Mouse (Mus musculus) telencephalon, adult 2 months (tissue): ENCODE measurements around the gene Tnpo1.
"Not testable (repeated sequence)": the region's sequence is repeated elsewhere in the genome, so short reads cannot be mapped to it uniquely, and the experiment has no call there.

Experiments
- DNase-seq: peaks from one replicate; pipeline ENCODE4 v3.0.0-alpha.2; 2011; ENCODE audit warnings: low read depth, low spot score

Tnpo1 gene

GRCm38 (mm10) chr13:98819094-98819493, 107.1 kb downstream of the Tnpo1 start:
- no peak for DNase-seq

GRCm38 (mm10) chr13:98818205-98818604, 108.0 kb downstream of the Tnpo1 start:
- no peak for DNase-seq

GRCm38 (mm10) chr13:98817766-98818165, 108.4 kb downstream of the Tnpo1 start:
- no peak for DNase-seq

- DNase-seq, result not testable (repeated sequence)
These were observed 109.1 kb downstream of the Tnpo1 start for GRCm38 (mm10) chr13:98816981-98817660.

- no peak for DNase-seq
These were observed 109.6 kb downstream of the Tnpo1 start for GRCm38 (mm10) chr13:98816571-98816970.

- DNase-seq, result peak; percentile 78
These were observed 110.9 kb downstream of the Tnpo1 start, which contains the start of gene Fcho2 for GRCm38 (mm10) chr13:98815147-98815785. Gene Fcho2, minus strand, starts transcription at chr13:98815449.

GRCm38 (mm10) chr13:98814275-98815040, 111.7 kb downstream of the Tnpo1 start:
- DNase-seq, result no peak

GRCm38 (mm10) chr13:98813596-98814274, 112.4 kb downstream of the Tnpo1 start:
- no peak for DNase-seq

GRCm38 (mm10) chr13:98813167-98813566, 113.0 kb downstream of the Tnpo1 start:
- no peak for DNase-seq

- DNase-seq, result no peak
These were observed 113.9 kb downstream of the Tnpo1 start for GRCm38 (mm10) chr13:98812285-98812684.

GRCm38 (mm10) chr13:98810143-98810542, 116.0 kb downstream of the Tnpo1 start:
- no peak for DNase-seq

GRCm38 (mm10) chr13:98809087-98809486, 117.1 kb downstream of the Tnpo1 start:
- no peak for DNase-seq

- DNase-seq, result no peak
These were observed 121.7 kb downstream of the Tnpo1 start for GRCm38 (mm10) chr13:98804480-98804879.

- no peak for DNase-seq
These were observed 122.5 kb downstream of the Tnpo1 start for GRCm38 (mm10) chr13:98803699-98804098.

GRCm38 (mm10) chr13:98802957-98803356, 123.2 kb downstream of the Tnpo1 start:
- DNase-seq, result no peak

- DNase-seq, result no peak
These were observed 130.7 kb downstream of the Tnpo1 start for GRCm38 (mm10) chr13:98795511-98795910.

- DNase-seq, result no peak
These were observed 133.3 kb downstream of the Tnpo1 start for GRCm38 (mm10) chr13:98792864-98793263.

GRCm38 (mm10) chr13:98791693-98792092, 134.5 kb downstream of the Tnpo1 start:
- DNase-seq, result no peak
